Mouse (Mus musculus) lung, embryonic 15.5 days (tissue): ENCODE results near the gene Pfkm. TPM values are rescaled to one million over a fixed set of nuclear protein-coding genes. Genes with fewer than 3 reads are reported as not detected.

ENCODE experiments used
- ATAC-seq: fragments of 200-750 bp; cut with Nextera tagmentation; 2 replicates; pipeline ENCODE4 v1.8.0; 2017; ENCODE audit warnings: moderate number of reproducible peaks, borderline replicate concordance; ENCODE audit not compliant: low FRiP score, low TSS enrichment; ENCODE audit errors: extremely low read depth
- H3K27ac ChIP-seq: fragments of 300-500 bp; sonication (generic); 2 replicates; pipeline ENCODE4 v1.5.1; 2015; ENCODE audit warnings: moderate library complexity, mild to moderate bottlenecking, inconsistent platforms
- H3K27me3 ChIP-seq: fragments of 300-500 bp; sonication (generic); 2 replicates; pipeline ENCODE4 v1.6.1; 2015; ENCODE audit warnings: inconsistent platforms
- H3K36me3 ChIP-seq: fragments of 300-500 bp; sonication (generic); 2 replicates; pipeline ENCODE4 v1.6.1; 2015; ENCODE audit warnings: inconsistent platforms
- H3K4me1 ChIP-seq: fragments of 300-500 bp; sonication (generic); 2 replicates; pipeline ENCODE4 v1.6.1; 2015; ENCODE audit warnings: inconsistent platforms
- H3K4me2 ChIP-seq: fragments of 300-500 bp; sonication (generic); 2 replicates; pipeline ENCODE4 v1.6.1; 2015; ENCODE audit warnings: inconsistent platforms, mild to moderate bottlenecking, moderate library complexity
- H3K4me3 ChIP-seq: fragments of 300-500 bp; sonication (generic); 2 replicates; pipeline ENCODE4 v1.5.1; 2015; ENCODE audit warnings: mild to moderate bottlenecking, inconsistent platforms
- H3K9ac ChIP-seq: fragments of 300-500 bp; sonication (generic); 2 replicates; pipeline ENCODE4 v1.6.1; 2015; ENCODE audit warnings: inconsistent platforms
- H3K9me3 ChIP-seq: fragments of 300-500 bp; sonication (generic); 2 replicates; pipeline ENCODE4 v1.6.1; 2016; ENCODE audit warnings: inconsistent platforms
- WGBS: fragments of 180-500 bp; shearing (Covaris S2); methylation state at CpG from one replicate; pipeline ENCODE4 v1.1.7; 2015; 5-methylcytosine and 5-hydroxymethylcytosine counted together
- polyA plus RNA-seq: library from polyadenylated mRNA; unstranded; fragments of >200 nt; fragmentation: Nextera tagmentation; extraction: Ambion mirVana; gene quantifications from 2 replicates; pipeline ENCODE4 v1.2.1, GENCODE M21; 2015

The Pfkm gene
- polyA plus RNA-seq, 1 experiment from 2014 or later: 31.2 TPM

DNA sequence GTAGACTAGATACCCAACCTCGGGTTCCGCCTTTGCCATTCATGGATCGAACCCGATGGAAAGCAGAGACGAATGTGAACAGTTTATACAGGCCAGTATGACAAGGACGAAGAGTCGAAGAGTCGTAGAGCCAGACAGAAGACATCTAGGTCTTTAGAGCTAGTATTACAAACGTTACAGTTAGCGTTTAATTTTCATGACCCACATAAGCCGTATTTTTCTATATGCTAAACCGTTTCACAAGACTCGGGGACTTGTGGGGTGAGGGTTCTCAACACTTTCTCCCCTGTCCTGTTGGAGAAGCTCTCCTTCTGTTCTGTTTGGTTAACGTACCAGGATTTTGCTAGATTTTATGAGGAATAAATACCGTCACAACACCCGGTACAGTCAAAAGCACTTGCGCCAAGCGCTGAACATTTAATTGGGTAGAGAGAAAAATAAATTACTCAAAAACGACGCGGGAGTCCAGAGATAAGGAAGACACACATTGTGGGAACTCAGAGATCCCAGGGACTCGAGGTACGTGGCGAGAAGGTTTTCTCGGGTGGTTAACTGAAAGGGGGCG lies 88.3 kb downstream of the Pfkm start:
- ATAC-seq: no peak
- peak overlapping the region; percentile 63 for H3K4me3 ChIP-seq
- H3K4me2 ChIP-seq: peak overlapping the region; percentile 78
- H3K4me1 ChIP-seq: peaks cover 12% of the 10 kb centered on the region
- 8% methylated on average over 26 of the region's 26 CpGs for WGBS
- peaks cover 29% of the 10 kb centered on the region; the same call in 1 of the 2 replicates for H3K27me3 ChIP-seq
- peak overlapping the region; percentile 20; the same call in 1 of the 2 replicates for H3K27ac ChIP-seq
- no peaks in the 10 kb centered on the region for H3K36me3 ChIP-seq
- no peaks in the 10 kb centered on the region for H3K9me3 ChIP-seq
- 0 out of 2 replicates have a peak overlapping the region, but pooled peaks have one; percentile 0 for H3K9ac ChIP-seq

- Histone ChIP-seq H3K9ac (0 out of 2 replicates have a peak overlapping the region, but pooled peaks have one; percentile 0), H3K4me2 (peak overlapping the region; percentile 78), H3K9me3 (no peaks in the 10 kb centered on the region), H3K27ac (peak overlapping the region; percentile 20; the same call in 1 of the 2 replicates), H3K27me3 (peaks cover 24% of the 10 kb centered on the region; the same call in 1 of the 2 replicates), H3K4me1 (peaks cover 12% of the 10 kb centered on the region), H3K4me3 (peak overlapping the region; percentile 63), H3K36me3 (no peaks in the 10 kb centered on the region)
- ATAC-seq: peak; percentile 97
- WGBS: under 1% methylated on average over 30 of the region's 30 CpGs
Measured at GRCm38 (mm10) chr15:98181132-98181711, 88.8 kb downstream of the Pfkm start.

Other genes with a start within 250 kb of the Pfkm start
- 40.6 and 44.7 TPM in 2 replicates for gene Hdac7, start 248.1 kb upstream of the Pfkm start, polyA plus RNA-seq
- 0.52 and 0.81 TPM in 2 replicates for gene Vdr, start 182.0 kb upstream of the Pfkm start, polyA plus RNA-seq
- 41.4 and 45.7 TPM in 2 replicates for gene Tmem106c, start 128.4 kb upstream of the Pfkm start, polyA plus RNA-seq
- 19.1 and 20.1 TPM in 2 replicates for gene Col2a1, start 87.9 kb upstream of the Pfkm start, polyA plus RNA-seq
- 29.4 and 32.0 TPM in 2 replicates for gene Senp1, start 1.2 kb downstream of the Pfkm start, polyA plus RNA-seq
- gene Asb8, start 73.0 kb downstream of the Pfkm start, polyA plus RNA-seq: 43.6 and 44.4 TPM in 2 replicates
- gene Ccdc184, start 74.6 kb downstream of the Pfkm start, polyA plus RNA-seq: 0.07 and 0.15 TPM in 2 replicates
- not detected in 2 replicates for gene Olfr288, start 103.0 kb downstream of the Pfkm start, polyA plus RNA-seq
- gene Gm44579, start 128.4 kb downstream of the Pfkm start, polyA plus RNA-seq: not detected in 2 replicates
- gene Olfr287, start 128.5 kb downstream of the Pfkm start, polyA plus RNA-seq: not detected in 2 replicates
- gene Olfr286, start 141.9 kb downstream of the Pfkm start, polyA plus RNA-seq: not detected in 2 replicates
- gene H1fnt, start 164.7 kb downstream of the Pfkm start, polyA plus RNA-seq: not detected in 2 replicates
- 0.73 and 0.86 TPM in 2 replicates for gene Zfp641, start 203.6 kb downstream of the Pfkm start, polyA plus RNA-seq
- gene Olfr285, start 224.8 kb downstream of the Pfkm start, polyA plus RNA-seq: not detected in 2 replicates
- not detected in 2 replicates for gene Olfr284, start 248.4 kb downstream of the Pfkm start, polyA plus RNA-seq